Mouse (Mus musculus) intestine, embryonic 16.5 days (tissue): ENCODE data around the gene Ccdc103. TPM values are rescaled to one million over a fixed set of nuclear protein-coding genes. Genes with fewer than 3 reads are reported as not detected.
A peak's percentile ranks its signal among the peaks of the same experiment; 100 is the strongest.

Source experiments
- ATAC-seq: fragments of 200-750 bp; cut with Nextera tagmentation; 2 replicates; pipeline ENCODE4 v1.8.0; 2017; ENCODE audit warnings: moderate TSS enrichment, moderate library complexity
- H3K27ac ChIP-seq: fragments of 300-500 bp; sonication (generic); 2 replicates; pipeline ENCODE4 v1.5.1; 2014; ENCODE audit warnings: mild to moderate bottlenecking, low read length
- H3K27me3 ChIP-seq: fragments of 300-500 bp; sonication (generic); replicated peaks from 2 replicates; pipeline ENCODE4 v1.6.1; 2014; ENCODE audit warnings: low read length, control low read depth, mixed read lengths; ENCODE audit not compliant: control insufficient read depth, insufficient read depth
- H3K36me3 ChIP-seq: fragments of 300-500 bp; sonication (generic); 2 replicates; pipeline ENCODE4 v1.6.1; 2014; ENCODE audit warnings: low read length, control low read depth; ENCODE audit not compliant: control insufficient read depth, insufficient read depth
- H3K4me1 ChIP-seq: fragments of 300-500 bp; sonication (generic); 2 replicates; pipeline ENCODE4 v1.6.1; 2014; ENCODE audit warnings: low read length, control low read depth, mixed read lengths; ENCODE audit not compliant: control insufficient read depth, insufficient read depth
- H3K4me2 ChIP-seq: fragments of 300-500 bp; sonication (generic); 2 replicates; pipeline ENCODE4 v1.6.1; 2014; ENCODE audit warnings: low read depth, low read length, control low read depth
- H3K4me3 ChIP-seq: fragments of 300-500 bp; sonication (generic); 2 replicates; pipeline ENCODE4 v1.5.1; 2014; ENCODE audit warnings: mild to moderate bottlenecking, low read length
- H3K9ac ChIP-seq: fragments of 300-500 bp; sonication (generic); 2 replicates; pipeline ENCODE4 v1.6.1; 2014; ENCODE audit warnings: low read depth, low read length
- H3K9me3 ChIP-seq: fragments of 300-500 bp; sonication (generic); 2 replicates; pipeline ENCODE4 v1.6.1; 2016; ENCODE audit warnings: low read length, control low read depth; ENCODE audit not compliant: control insufficient read depth
- WGBS: fragments of 180-500 bp; shearing (Covaris S2); extraction: QIAGEN DNeasy Blood & Tissue Kit; methylation state at CpG from one replicate; pipeline ENCODE4 v1.1.7; 2014; 5-methylcytosine and 5-hydroxymethylcytosine counted together
- polyA plus RNA-seq: library from polyadenylated mRNA; unstranded; fragments of >200 nt; fragmentation: Nextera tagmentation; extraction: Ambion mirVana; gene quantifications from 2 replicates; pipeline ENCODE4 v1.2.1, GENCODE M21; 2015

The Ccdc103 gene
- polyA plus RNA-seq, 1 experiment from 2014 or later, result 0.26 TPM

DNA sequence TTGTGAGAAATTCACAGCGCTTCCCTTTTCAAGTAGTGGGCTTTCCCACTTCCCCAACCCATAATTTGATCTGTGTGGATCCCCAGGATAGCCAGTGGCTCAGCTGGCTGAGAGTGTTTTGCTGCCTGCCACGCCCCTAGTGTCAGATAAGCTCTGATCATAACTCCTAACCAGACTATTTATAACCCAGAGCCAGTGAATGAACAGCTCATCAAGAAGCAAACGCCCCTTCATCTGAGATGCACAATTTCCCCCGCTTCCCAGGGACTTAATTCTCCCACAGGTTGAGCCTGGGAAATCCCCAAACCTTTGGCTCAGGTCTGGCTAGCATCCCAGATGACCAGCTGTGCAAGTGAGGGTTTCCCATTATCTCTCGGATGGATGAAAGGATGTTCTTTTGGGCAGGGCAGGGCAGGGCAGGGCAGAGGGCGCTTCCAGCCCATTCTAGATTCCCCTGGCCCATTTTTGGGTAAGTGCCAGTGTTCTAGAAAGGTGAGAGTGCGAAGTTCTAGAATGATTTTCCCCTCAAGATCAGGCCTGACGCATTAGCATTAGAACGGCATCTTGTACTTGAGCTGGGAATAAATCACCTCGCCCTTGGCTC, 3.7 kb downstream of the Ccdc103 start, which contains the start of gene Fam187a:
Fam187a (plus strand) TSS at position 554 of the 604 bp plus-strand sequence.
- H3K4me2 ChIP-seq, result no peak within 1 kb of the TSS
- no peak within 1 kb of the TSS for H3K4me3 ChIP-seq
- 0 out of 2 replicates have a peak within 1 kb of the TSS, but pooled peaks have one; percentile 7 for H3K9ac ChIP-seq
- no peaks in the 10 kb centered on the region for H3K9me3 ChIP-seq
- H3K4me1 ChIP-seq, result peaks cover 11% of the 10 kb centered on the region
- no peak for ATAC-seq
- H3K36me3 ChIP-seq, result no peaks in the 10 kb centered on the region
- H3K27me3 ChIP-seq, result no peaks in the 10 kb centered on the region; the same call in none of the 2 replicates
- no peak within 1 kb of the TSS for H3K27ac ChIP-seq
- 55% methylated on average over 10 of the region's 10 CpGs for WGBS

DNA sequence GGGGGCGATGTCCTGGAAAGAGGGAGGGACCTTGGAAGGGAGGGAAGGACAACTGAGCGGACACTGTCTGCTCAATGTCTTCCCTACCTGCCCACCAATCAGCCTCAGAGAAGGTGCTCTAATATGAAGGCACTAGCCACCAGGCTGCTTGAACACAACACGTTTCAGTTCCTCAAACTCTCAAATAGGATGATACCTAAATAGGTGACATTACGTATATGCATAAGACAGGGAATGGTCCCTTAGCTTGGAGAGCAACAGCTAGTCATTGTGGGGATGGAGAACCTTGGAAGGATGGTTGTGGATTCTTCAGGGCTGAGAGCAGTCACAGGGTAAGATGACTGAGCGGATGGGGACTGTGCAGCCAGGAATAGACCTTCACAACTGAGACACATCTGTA, 6.4 kb downstream of the Ccdc103 start:
- H3K9ac ChIP-seq, result no peak overlapping the region
- no peak overlapping the region for H3K4me2 ChIP-seq
- H3K36me3 ChIP-seq, result no peaks in the 10 kb centered on the region
- no peak overlapping the region for H3K27ac ChIP-seq
- no peak overlapping the region for H3K4me3 ChIP-seq
- ATAC-seq, result no peak
- no peaks in the 10 kb centered on the region for H3K9me3 ChIP-seq
- 81% methylated on average over 5 of the region's 5 CpGs for WGBS
- no peaks in the 10 kb centered on the region; the same call in none of the 2 replicates for H3K27me3 ChIP-seq
- 0 out of 2 replicates have a peak, but pooled peaks cover 3% of the 10 kb centered on the region for H3K4me1 ChIP-seq

DNA sequence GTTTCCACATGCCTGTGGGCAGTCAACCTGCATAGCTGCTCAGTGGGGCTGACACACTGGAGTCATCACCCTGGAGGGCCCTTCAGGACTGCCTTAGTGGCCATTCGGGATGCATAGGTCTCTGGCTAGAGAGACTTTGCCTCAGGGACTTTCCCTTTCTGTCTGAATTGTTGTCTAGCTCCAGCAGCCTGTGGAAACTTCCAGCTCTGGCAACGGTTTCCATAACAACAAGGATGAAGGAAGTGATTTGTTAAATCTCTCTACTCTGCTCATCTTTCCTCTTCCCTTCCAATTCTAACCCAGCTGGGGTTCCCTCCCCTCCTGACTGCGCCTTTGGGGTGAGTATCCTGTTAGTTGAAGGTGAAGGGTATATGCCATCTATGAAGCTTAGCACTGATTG, 7.1 kb downstream of the Ccdc103 start:
- no peak overlapping the region for H3K4me3 ChIP-seq
- no peak overlapping the region for H3K27ac ChIP-seq
- no peaks in the 10 kb centered on the region for H3K9me3 ChIP-seq
- WGBS, result 41% methylated on average over 3 of the region's 3 CpGs
- ATAC-seq, result no peak
- no peaks in the 10 kb centered on the region; the same call in none of the 2 replicates for H3K27me3 ChIP-seq
- H3K4me1 ChIP-seq, result peaks cover 4% of the 10 kb centered on the region
- H3K9ac ChIP-seq, result no peak overlapping the region
- H3K36me3 ChIP-seq, result no peaks in the 10 kb centered on the region
- no peak overlapping the region for H3K4me2 ChIP-seq

DNA sequence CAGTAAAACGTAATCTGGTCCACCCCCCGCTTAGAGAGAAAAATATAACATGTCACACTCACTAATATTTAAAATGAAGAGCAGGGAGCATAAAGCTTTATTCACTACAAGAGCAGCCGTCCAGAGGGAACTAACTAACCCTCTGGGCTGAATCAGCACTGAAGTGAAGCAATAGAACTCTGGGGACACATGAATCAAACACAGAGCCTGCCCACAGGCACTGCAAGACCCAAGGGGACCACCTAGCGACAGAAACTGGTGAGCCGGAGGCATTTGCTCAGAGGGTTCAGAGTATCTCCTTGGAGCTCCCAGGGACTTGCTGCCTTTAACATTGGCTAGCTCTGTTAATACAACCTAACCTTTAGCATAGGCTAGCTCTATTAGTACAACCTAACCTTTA, 9.1 kb downstream of the Ccdc103 start:
- no peak overlapping the region for H3K4me2 ChIP-seq
- peaks cover 6% of the 10 kb centered on the region for H3K4me1 ChIP-seq
- H3K27ac ChIP-seq, result no peak overlapping the region
- no peaks in the 10 kb centered on the region for H3K36me3 ChIP-seq
- ATAC-seq, result no peak
- H3K4me3 ChIP-seq, result no peak overlapping the region
- 70% methylated on average over 5 of the region's 5 CpGs for WGBS
- H3K9me3 ChIP-seq, result no peaks in the 10 kb centered on the region
- no peak overlapping the region for H3K9ac ChIP-seq
- peaks cover 3% of the 10 kb centered on the region for H3K27me3 ChIP-seq

DNA sequence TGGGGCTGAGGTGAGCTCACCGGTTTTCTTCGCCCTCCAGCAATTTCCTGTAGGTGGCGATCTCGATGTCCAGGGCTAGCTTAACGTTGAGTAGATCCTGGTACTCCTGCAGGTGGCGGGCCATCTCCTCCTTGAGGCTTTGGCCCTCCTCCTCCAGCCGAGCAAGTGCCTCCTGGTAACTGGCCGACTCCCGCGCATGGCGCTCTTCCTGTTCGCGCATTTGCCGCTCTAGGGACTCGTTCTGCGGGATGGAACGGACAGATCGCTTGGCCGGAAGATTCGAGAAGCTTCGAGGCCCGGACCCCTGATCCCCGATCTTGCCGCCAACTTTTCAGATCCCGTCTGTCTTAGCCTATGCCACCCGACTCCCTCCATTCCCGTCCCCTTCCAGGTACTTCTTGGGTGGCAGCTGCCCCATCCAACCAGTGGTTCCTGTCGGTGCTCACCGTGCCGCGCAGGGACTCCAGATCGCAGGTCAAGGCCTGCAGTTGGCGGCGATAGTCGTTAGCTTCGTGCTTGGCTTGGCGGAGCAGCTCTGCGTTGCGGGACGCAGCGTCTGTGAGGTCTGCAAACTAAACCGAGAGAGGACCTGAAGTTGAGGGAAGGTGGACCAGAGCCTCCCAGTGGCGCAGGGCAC, 12.1 kb downstream of the Ccdc103 start:
- ATAC-seq, result peak; percentile 93
- 3% methylated on average over 43 of the region's 43 CpGs for WGBS
- Histone ChIP-seq H3K36me3 (no peaks in the 10 kb centered on the region), H3K4me3 (peak overlapping the region; percentile 49), H3K4me1 (peaks cover 6% of the 10 kb centered on the region), H3K9me3 (no peaks in the 10 kb centered on the region), H3K4me2 (peak overlapping the region; percentile 92), H3K27me3 (peaks cover 3% of the 10 kb centered on the region), H3K27ac (no peak overlapping the region), H3K9ac (peak overlapping the region; percentile 74)

DNA sequence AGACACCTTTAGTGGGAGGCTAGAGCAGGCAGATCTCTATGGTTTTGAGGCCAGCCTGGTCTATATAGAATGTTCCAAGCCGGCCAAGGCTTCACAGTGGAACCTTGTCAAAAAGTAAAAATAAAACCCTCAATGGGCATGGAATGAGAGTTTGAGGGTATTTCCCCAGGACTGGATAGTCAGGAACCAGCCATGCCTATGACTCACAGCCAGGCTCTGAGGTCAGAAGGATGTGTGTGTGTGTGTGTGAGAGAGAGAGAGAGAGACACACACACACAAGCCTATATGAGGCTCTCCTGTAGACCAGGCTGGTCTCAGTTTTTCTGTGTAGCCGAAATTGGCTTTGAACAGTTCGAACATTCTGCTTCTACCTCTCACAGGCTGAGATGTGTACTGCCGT, 13.7 kb downstream of the Ccdc103 start:
- Histone ChIP-seq H3K9ac (no peak overlapping the region), H3K36me3 (no peaks in the 10 kb centered on the region), H3K27me3 (peaks cover 3% of the 10 kb centered on the region; the same call in 1 of the 2 replicates), H3K9me3 (no peaks in the 10 kb centered on the region), H3K4me3 (no peak overlapping the region), H3K4me1 (peaks cover 6% of the 10 kb centered on the region), H3K27ac (no peak overlapping the region), H3K4me2 (no peak overlapping the region)
- ATAC-seq, result no peak
- 92% methylated on average over 4 of the region's 4 CpGs for WGBS

DNA sequence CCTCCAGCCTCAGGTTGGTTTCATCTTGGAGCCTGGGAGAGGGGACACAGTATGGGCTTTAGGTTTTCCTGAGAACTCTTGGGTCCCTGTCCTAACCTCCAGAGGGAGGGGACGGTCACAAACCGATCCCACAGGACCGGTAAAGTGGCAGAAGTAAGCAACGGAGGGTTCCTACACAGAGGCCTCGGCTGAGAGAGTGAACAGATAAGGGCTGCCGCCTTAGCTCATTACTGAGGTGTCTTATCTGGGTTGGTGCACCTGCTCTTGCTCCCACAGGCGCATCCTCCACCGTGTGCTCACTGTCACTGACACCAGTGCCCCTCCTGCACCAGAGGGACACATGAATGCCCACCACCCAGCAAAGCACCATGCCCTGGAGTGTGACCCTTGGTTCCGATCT, 14.8 kb downstream of the Ccdc103 start:
- peak; percentile 67 for ATAC-seq
- Histone ChIP-seq H3K27me3 (peaks cover 3% of the 10 kb centered on the region; the same call in 1 of the 2 replicates), H3K4me3 (no peak overlapping the region), H3K4me2 (no peak overlapping the region), H3K27ac (no peak overlapping the region), H3K36me3 (no peaks in the 10 kb centered on the region), H3K9ac (no peak overlapping the region), H3K9me3 (no peaks in the 10 kb centered on the region), H3K4me1 (peaks cover 6% of the 10 kb centered on the region)
- WGBS, result 58% methylated on average over 9 of the region's 9 CpGs

DNA sequence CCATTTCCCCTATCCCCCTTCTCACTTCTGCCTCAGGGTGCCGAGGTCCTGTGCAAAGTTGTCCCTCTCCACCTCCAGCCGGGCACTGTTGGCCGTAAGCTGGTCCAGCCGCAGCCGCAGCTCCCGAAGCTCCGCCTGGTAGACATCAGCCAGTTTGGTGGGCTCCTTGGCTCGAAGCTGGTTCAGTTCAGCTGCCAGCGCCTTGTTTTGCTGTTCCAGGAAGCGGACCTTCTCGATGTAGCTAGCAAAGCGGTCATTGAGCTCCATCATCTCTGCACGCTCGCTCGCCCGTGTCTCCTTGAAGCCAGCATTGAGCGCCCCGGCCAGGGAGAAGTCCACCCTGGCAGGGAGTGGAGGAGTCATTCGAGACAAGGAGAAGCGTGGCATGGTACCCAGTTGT, 15.6 kb downstream of the Ccdc103 start:
- ATAC-seq, result no peak
- H3K9me3 ChIP-seq, result no peaks in the 10 kb centered on the region
- peaks cover 6% of the 10 kb centered on the region for H3K4me1 ChIP-seq
- H3K9ac ChIP-seq, result no peak overlapping the region
- H3K4me2 ChIP-seq, result no peak overlapping the region
- H3K27me3 ChIP-seq, result peaks cover 3% of the 10 kb centered on the region; the same call in 1 of the 2 replicates
- 78% methylated on average over 20 of the region's 20 CpGs for WGBS
- no peaks in the 10 kb centered on the region for H3K36me3 ChIP-seq
- H3K27ac ChIP-seq, result no peak overlapping the region
- no peak overlapping the region for H3K4me3 ChIP-seq

DNA sequence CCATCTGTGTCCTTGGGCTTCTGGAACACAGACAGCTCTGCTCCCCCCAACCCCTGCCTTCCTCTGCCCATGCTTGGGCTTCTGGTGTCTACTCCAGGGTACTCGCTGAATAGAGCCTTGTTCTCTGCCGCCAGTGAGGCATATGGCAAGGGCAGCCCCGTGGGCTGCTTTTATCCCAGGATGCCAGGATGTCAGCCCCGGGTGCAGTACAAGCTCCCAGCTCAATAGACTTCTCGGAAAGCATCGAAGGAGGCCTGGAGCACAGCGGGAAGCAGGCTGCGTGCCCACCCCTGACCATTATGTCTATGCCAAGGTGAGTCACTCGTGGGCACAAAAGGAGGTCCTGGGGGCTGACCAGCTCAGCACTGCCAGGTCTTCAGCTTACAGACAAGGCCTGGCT, 17.4 kb downstream of the Ccdc103 start:
- peaks cover 3% of the 10 kb centered on the region; the same call in 1 of the 2 replicates for H3K27me3 ChIP-seq
- no peak overlapping the region for H3K27ac ChIP-seq
- H3K4me3 ChIP-seq, result no peak overlapping the region
- peaks cover 2% of the 10 kb centered on the region for H3K4me1 ChIP-seq
- ATAC-seq, result no peak
- H3K9ac ChIP-seq, result no peak overlapping the region
- no peak overlapping the region for H3K4me2 ChIP-seq
- 78% methylated on average over 9 of the region's 9 CpGs for WGBS
- H3K36me3 ChIP-seq, result no peaks in the 10 kb centered on the region
- H3K9me3 ChIP-seq, result no peaks in the 10 kb centered on the region
